Mouse (Mus musculus) fibroblast of lung, adult 2 months (primary cell): Measurements from ENCODE around the gene Lyl1.
A peak's percentile ranks its signal among the peaks of the same experiment; 100 is the strongest.

ENCODE experiments used
- DNase-seq: peaks from one replicate; pipeline ENCODE4 v3.0.0-alpha.2; 2011; ENCODE audit warnings: low read depth

The Lyl1 gene

DNA sequence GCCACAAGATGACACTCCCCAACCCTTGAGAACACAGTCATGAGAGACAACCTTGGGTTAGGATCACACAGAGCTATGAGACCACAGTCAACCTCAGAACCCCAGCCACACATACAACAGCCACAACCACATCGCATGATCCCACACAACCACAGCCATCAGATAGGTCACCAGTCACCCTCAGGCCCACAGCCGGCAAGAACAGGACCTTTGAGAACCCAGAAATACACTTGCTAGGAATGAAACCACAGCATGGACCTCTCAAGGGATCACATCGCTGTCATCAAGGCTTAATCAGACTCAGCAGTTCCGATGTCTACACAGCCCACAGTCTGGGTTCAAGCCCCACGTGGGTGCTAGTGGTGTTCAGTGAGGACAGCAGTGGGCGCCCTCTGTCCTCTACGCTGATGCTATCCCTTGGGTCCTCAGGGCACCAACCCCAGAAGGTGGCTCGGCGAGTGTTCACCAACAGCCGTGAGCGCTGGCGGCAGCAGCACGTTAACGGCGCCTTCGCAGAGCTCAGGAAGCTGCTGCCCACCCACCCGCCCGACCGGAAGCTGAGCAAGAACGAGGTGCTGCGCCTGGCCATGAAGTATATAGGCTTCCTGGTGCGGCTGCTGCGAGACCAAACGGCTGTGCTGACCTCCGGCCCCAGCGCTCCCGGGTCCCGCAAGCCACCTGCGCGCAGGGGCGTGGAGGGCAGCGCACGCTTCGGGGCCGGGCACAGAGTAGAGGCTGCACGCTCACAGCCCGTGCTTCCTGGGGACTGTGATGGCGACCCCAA is 2.4 kb downstream of the Lyl1 start:
- DNase-seq = no peak

DNA sequence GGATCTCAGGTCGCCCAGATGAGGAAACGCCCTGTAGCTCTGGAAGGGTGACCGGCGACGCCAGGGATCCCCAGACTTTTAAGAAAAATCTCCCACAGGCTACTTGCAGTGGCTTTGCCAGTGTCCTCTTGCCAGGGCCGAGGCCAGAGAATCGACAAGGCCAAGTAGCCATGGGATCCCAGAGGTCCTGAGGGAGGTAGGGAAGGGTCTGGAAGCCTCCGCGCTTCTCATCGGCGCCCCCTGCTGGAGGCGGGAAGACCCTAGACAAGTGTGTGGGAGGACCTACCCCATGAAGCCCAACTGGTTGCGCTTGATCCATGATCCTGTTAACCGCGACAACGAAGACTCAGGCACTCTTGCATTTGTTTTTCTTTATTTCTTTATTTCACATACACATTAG is 3.1 kb downstream of the Lyl1 start:
- DNase-seq = no peak

DNA sequence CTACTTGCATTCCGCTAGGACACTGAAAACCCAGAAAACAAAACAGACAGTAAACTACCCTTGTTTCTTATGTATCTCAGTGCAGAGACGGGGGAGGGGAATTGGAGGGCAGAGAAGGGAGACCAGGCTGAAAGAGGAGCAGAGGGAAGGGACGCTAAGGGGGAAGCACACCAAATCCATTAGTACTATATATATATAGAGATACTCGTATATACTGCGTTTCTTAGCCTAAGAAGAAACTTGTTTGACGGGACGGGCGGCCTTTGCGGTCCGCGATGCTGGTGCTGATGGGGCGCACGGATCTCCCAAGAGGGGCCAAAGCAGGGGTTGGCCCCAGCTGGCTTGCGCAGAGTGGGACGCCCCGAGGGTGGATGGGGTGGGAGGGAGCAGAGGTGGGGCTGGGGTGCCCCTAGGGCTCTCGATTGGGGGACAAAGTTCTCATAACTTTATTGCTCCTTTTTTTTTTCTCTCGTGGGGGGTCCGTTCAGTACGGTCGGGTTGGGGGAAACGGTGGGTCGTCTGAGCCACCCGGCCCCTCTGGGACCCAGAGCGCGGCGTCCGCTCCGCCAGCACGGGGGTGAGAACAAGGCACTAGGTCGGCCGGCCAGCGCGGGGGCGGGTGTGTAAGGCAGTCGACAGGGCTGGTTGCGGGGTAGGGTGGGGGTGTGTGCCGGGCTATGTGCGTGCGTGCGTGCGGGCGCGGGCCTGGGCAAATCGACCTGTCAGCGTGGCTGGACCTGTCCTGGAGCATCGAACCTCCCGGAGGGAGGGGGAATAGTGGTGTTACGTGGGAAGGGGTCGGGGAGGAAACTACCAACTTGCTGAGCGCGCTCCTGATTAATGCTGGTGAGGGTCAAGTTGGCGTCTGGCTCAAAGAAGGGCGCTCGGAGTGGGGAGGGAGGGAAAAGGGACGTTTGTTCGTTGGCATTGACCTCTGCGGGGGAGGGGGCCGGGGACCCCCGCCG is 3.9 kb downstream of the Lyl1 start:
- DNase-seq = no peak

DNA sequence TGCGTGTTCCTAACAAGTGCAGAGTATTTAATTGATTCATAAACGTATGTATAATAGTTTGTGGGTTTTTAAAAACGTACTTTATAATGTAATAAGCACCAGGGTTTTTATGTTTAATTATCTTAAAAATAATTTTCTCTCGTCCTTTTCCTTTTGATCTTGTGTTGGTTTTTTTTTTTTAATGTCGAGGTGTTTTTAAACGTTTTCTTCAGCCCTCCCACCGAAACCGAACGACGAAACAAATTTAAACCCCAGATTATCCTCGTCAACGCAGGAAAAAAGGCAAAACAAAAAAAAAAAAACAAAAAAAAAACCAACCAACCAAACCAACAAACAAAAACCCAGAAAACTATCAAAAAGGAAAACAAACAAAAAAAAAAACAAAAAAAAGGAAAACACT is 4.7 kb downstream of the Lyl1 start:
- DNase-seq = no peak

DNA sequence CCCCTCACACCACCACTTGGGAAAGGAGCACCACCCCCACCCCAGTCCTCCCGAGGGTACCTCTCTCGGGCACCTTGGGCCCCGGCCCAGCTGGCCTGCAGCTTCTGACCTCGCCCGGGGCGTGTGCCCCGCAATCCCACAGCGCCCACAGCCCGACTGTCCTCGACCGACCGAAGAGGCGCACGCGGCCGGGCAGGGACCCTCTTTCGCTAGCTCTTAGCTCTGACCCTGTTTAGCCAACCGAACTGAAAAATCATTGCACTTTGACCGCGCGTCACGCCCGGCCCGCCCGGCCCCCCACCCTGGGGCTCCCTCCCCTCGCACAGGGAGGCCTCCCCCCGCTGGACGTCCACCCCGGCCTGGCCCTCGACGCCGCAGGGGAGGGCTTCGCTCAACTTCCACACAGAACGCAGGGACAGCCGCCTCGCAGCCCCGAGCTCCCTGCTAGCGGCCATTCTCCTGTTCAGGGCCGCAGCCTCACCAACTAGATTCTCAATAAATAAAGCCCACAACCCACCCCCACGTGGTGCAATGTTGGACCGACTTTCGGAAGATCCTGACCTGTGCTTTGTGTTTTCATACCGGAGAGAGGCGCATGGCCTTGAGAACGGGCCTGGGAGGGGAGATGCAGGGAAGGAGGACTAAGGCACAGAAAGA is 5.5 kb downstream of the Lyl1 start:
- DNase-seq = no peak

DNA sequence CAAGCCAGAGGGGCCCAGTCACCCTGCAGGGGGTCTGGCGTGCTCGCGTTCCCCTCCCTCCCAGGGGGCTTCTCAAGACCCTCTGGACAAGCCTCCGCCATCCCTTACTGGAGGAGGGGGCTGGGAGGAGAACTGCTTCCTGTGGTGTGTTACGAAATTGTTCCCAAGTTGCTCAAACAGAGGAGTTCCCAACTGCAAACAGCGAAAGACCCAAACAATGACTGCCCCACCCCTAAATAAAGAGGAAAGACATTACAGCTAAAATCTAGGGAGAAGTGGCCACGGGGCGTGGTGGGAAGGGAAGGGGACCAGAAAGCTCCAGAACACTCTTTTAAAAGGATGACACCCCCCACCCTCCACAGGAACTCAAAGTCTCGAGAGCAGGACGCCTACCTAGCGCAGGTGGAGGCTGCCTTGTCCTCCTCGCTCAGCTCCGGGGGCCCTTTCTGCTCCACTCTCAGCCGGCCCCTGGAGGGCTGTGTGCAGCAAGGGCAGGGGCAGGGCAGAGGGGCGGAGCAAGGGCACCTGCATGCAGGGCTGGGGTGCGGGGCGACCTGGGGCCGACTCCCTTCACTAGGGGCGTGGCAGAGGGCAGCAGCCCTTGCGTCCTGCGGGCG is 6.1 kb downstream of the Lyl1 start:
- no peak for DNase-seq

DNA sequence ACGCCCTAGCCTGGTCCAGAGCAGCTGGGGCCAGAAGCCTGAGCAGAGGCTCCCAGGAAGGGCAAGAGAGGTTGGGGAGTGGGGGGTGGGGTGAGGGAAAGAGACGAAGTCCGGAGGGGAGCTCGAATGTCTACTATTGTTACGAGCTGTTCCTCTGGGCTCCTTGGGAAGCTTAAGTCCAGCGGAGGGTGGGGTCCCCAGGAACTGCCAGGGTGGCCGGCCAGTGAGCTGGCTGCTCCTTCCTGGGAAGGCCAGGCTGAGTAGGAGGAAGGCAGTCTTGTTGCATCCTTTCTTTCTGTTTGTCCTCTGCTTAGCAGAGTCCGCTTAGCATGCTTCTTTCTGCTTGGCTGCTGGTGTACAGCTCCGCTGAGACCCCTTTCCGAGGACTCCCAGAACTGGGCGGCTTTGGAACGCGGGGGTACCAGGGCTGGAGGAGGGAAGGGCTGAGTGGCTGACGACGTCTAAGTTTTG is 6.8 kb downstream of the Lyl1 start:
- no peak for DNase-seq

DNA sequence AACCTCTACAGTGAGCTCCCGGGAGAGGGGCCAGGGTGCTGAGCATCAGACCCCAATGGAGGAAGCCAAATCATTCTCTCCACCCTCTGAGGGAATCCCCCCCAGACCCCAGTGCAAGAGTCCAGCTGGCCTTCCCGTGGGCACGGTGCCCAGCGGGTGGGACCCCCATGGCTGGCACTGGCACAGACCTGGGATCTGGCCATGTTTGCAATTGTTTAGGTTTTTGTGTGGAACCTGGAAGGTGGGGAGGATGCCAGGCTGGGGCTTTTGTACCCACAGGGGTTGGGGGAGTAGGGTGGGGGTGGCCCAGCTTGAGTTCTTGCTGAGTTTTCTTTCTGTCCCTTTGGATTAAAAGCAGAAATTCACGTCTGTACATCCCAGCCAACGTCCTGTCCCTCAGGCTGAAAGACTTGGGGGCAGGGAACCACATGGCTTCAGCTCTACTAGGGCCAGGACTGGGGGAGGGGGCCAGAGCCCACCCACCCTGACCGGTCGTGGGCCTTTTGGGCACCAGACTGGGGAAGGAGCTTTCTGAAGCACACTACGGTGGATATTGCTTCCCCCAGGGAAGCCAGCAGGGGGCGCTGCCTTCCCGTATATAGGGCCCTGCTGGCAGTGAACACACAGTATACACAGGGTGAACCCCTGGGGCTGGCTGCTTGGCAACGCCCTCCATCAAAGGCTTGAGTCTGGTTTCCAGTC is 7.7 kb downstream of the Lyl1 start:
- no peak for DNase-seq

DNA sequence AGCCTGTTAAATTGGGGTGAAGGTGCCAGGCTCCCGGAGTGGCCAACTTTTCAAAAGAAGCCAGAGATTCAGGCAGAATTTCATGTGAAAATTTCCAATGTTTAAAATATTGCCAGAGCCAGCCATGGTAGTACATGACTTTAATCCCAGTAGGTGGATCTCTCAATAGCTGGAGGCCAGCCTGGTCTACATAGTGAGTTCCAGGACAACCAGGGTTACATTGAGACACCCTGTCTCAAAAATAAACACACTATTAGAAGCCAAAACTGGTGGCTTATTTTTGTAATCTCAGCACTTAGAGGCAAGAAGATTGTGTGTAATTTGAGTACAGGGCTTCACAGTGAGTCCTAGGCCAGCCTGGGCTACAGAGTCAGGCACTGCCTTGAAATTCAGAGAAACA is 8.7 kb downstream of the Lyl1 start:
- DNase-seq = no peak

DNA sequence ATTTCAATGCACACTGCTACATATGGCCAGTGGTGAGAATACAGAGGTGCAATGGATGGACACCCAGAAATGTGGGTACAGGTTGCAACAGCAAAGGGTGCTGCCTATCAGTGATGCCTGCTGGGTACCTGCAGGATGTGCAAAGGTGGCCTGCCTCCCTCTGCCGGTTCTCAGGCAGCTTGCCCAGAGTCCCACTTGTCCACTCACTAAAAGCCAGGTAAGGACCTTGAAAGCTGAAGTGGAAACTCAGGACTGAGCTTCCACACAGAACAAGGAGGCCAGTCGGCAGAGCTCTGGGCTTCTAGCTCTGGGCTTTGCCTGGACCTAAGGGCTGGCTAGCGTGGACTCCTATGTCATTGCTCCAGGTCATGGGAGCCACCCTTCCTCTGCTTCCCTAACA is 10.1 kb downstream of the Lyl1 start:
- DNase-seq = no peak

DNA sequence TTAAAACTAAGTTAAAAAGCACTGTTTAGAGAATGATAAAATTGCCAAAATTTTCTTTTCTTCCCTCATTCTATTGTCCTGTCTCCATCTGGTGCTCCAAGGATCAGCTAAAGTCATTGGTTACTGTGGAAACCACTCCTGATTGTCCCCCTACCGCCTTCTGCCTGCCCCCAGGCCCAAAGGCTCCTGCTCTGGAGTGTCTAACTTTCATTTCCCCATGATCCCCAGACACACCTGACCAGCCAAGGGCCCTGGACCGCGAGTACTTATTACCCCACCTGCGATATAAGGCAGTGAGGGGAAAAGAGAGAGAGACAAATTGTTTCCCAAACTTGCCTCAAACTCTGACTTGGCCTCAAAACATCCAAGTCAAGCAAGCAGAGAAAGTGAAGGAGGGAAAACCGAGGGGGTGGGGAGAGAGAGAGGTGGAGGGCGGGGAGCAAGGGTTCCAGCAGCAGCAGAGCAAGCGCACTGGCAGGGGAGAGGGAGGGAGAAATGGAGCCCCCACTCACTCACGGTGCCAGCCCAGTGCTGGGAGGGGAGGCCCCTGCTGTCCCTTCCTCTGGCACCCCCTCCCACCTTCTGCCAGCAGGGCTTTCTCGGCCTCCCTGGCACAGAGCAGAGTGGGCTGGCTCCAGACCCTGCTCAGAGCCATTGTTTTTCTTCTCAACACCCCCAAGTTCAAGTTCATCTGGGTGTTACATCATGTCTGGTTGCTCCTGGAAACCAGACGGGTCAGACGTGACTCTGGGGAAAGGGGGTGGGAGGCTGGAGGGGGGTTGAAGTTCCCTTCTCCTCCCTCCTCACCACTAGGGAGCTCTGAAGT is 10.9 kb downstream of the Lyl1 start:
- DNase-seq = peak; percentile 97

DNA sequence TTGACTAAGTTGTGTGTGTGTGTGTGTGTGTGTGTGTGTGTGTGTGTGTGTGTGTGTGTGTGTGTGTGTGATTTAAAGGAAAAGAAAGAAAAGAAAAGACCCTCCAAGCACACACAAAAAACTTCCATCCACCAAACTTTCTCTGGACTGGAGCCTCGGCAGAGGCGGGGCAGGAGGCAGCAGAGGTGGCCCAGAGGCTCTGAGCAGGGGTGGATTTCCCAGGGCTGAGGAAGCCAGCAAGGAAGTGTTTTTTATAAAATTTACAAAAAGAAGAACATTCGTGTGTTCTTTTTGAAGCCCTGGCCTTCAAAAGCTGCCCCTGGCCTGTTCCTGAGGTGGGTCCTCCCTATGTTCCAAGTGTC is 11.5 kb downstream of the Lyl1 start:
- no peak for DNase-seq

DNA sequence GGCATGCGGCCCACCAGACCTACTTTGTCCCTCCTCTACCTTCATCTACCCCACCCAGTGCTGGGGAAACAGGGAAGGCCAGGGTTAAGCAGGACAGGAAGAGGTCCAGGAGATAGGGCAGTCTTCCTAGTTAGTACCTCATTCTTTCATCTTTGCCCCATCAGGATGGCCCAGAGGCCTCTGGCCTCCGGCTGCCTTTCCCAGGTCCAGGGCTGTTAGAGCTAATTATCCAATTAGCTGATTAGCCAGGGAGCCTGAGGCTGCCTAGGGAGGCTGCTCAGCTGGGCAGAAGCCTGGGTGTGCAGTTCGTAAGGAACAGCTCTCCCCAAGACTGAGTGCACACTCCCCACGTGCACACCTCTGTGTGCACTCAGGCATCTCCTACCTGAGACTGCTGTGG is 12.1 kb downstream of the Lyl1 start:
- no peak for DNase-seq

DNA sequence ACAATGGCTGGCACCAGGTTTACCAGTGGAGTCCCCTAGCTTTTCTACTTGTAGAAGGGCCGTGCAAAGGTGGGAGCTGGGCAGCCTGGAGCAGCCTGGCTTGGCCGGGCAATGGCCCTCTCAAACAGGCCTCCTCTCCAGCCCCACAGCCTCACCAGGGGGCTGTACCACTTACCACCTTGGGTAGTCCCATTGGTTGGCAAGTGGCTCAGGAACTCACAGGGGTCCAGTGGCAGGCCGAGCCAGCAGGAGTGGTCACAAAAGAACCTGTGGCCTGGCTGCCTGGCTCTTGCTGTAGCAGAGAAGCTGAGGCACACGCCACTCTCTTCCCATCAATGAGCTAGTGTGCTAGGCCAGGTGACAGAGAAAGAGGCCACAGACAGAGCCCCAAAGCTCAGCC is 12.9 kb downstream of the Lyl1 start:
- DNase-seq = no peak

DNA sequence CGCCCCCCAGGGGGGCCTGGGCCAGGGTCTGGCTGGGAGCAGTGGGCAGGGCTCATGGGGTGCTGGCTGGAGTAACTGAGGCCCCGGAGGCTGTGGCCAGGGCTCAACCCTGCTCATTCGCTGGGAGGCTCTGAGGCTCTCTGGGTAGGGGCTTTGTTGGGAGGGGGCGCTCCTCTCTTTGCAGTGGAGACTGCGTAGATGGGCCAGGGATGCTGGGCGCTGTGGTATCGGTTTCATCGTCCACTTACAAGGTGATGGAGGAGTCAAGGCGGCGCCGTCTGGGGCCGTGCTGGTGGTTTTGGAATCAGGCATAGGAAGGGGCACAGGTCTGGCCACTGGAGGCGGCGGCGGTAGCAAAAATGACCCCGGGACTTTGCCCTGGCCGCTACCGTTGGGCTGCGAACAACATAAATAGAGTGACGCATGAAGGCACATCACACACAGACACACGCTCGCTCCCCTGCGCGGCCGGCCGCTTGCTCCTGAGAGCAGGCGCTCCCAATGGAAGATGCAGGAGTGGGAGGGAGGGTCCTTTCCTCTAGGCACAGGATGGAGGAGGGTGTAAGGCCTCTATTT is 14.7 kb downstream of the Lyl1 start:
- DNase-seq = no peak

DNA sequence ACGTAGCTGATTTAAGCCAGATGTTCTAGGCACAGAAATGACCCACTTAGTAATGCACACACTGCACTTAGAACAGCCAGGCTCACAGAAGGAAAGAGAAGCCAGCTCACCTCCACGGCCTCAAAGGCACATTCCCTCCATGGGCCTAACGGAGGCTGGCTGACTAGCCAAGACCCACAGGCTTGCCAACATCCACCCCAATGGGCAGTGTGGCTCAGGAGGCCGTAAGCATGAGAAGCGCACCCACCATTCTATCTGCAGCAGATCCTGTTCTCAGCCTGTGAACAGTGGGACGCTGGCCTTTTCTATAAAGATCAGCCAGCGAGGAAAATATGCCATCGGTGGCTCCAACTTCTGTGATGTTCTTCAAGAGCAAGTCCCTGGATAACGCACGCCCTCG is 15.5 kb downstream of the Lyl1 start:
- DNase-seq = no peak

DNA sequence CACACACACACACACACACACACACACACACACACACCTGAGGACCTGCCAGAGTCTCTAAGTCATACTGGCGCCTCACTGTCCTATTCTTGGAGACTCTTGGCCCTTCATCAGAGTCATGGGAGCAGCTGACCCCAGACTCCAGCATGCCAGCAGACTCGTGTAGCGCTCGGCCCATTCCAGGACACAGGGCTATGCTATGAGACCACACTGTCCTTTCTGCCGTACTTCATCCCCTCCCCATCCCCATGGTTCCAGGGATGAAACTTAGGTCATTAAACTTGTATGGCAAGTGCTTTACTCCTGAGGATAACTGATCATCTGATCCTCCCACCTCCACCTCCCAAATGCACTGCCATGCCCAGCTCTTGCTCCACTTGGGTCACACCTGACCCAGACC is 17.2 kb downstream of the Lyl1 start:
- no peak for DNase-seq

DNA sequence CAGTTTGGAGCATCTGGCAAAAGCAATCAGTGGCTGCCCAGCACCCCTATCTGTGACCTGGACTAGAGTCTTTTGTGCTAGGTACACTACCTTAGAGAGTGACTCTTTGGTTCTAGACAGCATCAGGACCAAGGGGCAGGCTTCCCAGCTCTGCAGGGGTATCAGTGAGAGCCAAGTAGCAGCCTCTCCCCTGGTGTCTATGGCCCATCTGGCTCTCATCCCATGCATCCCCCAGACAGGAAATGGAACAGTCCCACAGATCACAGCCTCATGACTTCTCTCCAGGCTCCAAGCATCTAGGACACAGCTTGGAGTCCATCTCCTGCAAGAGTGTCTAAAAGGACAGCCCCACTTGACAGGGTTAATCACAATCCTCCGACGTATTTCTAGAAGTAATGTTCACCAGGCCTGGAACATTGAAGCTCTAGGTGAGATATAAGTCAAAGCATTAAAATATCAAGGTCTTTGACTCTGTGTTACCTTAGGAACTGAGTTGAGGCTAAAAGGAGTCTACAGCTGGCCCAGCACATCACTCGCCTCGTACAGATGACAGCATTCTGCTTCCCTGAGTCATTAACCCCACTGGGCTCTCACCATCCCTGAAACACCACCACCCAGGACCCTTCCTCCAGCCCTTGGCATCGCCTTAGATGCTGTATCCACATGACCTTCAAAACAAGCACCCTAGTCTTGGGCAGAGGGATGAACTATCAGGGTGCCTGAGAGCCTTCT is 17.9 kb downstream of the Lyl1 start:
- no peak for DNase-seq

DNA sequence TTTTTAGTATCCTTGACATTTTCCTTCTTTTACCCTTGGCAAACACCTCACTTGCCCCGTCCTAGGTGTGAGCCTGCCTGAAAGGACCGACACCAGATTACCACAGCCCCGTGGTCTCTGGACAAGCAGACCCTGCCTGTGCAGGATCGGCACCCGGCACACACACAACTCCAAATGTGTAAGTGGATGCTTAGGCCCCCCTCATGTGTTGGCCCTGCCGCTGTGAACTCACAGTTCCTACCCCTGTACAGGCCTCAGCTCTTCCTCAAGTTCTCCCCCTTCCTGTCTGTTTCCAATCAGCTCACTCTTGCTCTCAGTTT is 21.2 kb downstream of the Lyl1 start:
- no peak for DNase-seq
